Mouse (Mus musculus): ENCODE results near the gene Mxd1.

The Mxd1 gene

GRCm38 (mm10) chr6:86598742-86599193, 70.2 kb downstream of the Mxd1 start:
- DNase-seq = no peak
